27 mouse cellular contexts compared by ENCODE assay signal in the genomic region with DNA sequence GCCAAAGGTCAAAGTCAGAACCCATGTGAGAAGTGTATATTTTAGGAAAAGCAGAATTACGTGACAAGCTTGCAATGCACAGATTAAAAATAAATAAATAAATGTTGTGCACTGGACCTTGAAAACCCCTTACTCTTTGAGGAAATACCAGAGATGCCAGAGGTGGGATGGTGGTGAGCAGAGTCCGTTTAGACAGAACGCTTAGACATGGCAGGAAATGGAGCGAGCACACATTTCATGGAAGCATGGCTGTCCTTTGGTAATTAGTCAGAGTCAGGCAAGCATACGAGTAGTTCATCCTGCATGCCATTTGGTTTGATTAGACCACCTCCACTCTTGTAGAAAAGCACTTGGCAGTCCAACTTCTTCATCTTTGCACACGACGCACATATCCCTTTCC.
DNase-seq lines count a peak whose midpoint lies in the region; ATAC-seq and TF ChIP-seq lines count a peak whose summit lies in the region.
"Had no signal": no experiment of that assay in that cellular context is flagged by ENCODE, and none has a peak within 500 bp of the region (broad histone marks: within the 10 kb centered on the region; RNA-seq: fewer than 3 reads in every experiment).

No protein-coding gene starts in this region.

- H3K27ac ChIP-seq in kidney, embryonic 16.5 days (ENCODE audit: low read length) = no peak overlapping the region
- H3K27ac ChIP-seq in embryonic facial prominence, embryonic 11.5 days (replicated peaks; ENCODE audit: low read depth, low read length) = no peak overlapping the region
- H3K27ac ChIP-seq: embryonic facial prominence, embryonic 12.5 days; embryonic facial prominence, embryonic 15.5 days; gastrocnemius, adult 2 months; hindbrain, embryonic 12.5 days; hindbrain, embryonic 15.5 days had no signal

- 26% methylated on average over 7 of the region's 7 CpGs for WGBS in kidney, embryonic 16.5 days
- WGBS in embryonic facial prominence, embryonic 11.5 days = 46% methylated on average over 7 of the region's 7 CpGs

- H3K9ac ChIP-seq in kidney, embryonic 16.5 days (replicated peaks; ENCODE audit: low read length) = no peak overlapping the region
- H3K9ac ChIP-seq in embryonic facial prominence, embryonic 11.5 days (replicated peaks; ENCODE audit: low read length) = no peak overlapping the region
- H3K9ac ChIP-seq: embryonic facial prominence, embryonic 12.5 days; embryonic facial prominence, embryonic 15.5 days; forebrain, postnatal 0 days; hindbrain, embryonic 12.5 days; hindbrain, embryonic 15.5 days had no signal

- H3K4me3 ChIP-seq in kidney, embryonic 16.5 days (ENCODE audit: low read length) = no peak overlapping the region
- no peak overlapping the region for H3K4me3 ChIP-seq in embryonic facial prominence, embryonic 11.5 days (ENCODE audit: low read depth, low read length)
- H3K4me3 ChIP-seq: embryonic facial prominence, embryonic 12.5 days; embryonic facial prominence, embryonic 15.5 days; gastrocnemius, adult 2 months; hindbrain, embryonic 12.5 days; hindbrain, embryonic 15.5 days had no signal

- no peaks in the 10 kb centered on the region for H3K27me3 ChIP-seq in kidney, embryonic 16.5 days (ENCODE audit: insufficient read depth, low read length)
- no peaks in the 10 kb centered on the region for H3K27me3 ChIP-seq in Patski
- no peaks in the 10 kb centered on the region for H3K27me3 ChIP-seq in embryonic facial prominence, embryonic 11.5 days (ENCODE audit: control insufficient read depth, insufficient read depth, low read length)
- H3K27me3 ChIP-seq: CH12.LX; embryonic facial prominence, embryonic 12.5 days; embryonic facial prominence, embryonic 15.5 days; hindbrain, embryonic 12.5 days; hindbrain, embryonic 15.5 days had no signal

- H3K4me2 ChIP-seq in kidney, embryonic 16.5 days (replicated peaks; ENCODE audit: low read depth, low read length) = no peak overlapping the region
- no peak overlapping the region for H3K4me2 ChIP-seq in embryonic facial prominence, embryonic 11.5 days (ENCODE audit: low read depth, low read length)
- H3K4me2 ChIP-seq: embryonic facial prominence, embryonic 12.5 days; embryonic facial prominence, embryonic 15.5 days; heart, embryonic 11.5 days; hindbrain, embryonic 12.5 days; hindbrain, embryonic 15.5 days had no signal

- in situ Hi-C loops in Patski (cut with MboI; ENCODE audit: low pct_unique_long_range_greater_than_20kb) = no loop called here

- no peaks in the 10 kb centered on the region for H3K9me3 ChIP-seq in kidney, embryonic 16.5 days (ENCODE audit: low read length)
- no peaks in the 10 kb centered on the region for H3K9me3 ChIP-seq in embryonic facial prominence, embryonic 11.5 days (replicated peaks; ENCODE audit: control insufficient read depth, low read length)
- H3K9me3 ChIP-seq: embryonic facial prominence, embryonic 12.5 days; embryonic facial prominence, embryonic 15.5 days; G1E; hindbrain, embryonic 12.5 days; hindbrain, embryonic 15.5 days had no signal

- TF ChIP-seq CTCF in Patski (IDR thresholded peaks at IDR 0.05) = no peak

- H3K36me3 ChIP-seq in kidney, embryonic 16.5 days (ENCODE audit: insufficient read depth, low read length) = no peaks in the 10 kb centered on the region
- no peaks in the 10 kb centered on the region for H3K36me3 ChIP-seq in embryonic facial prominence, embryonic 11.5 days (replicated peaks; ENCODE audit: control insufficient read depth, insufficient read depth, low read depth, low read length)
- H3K36me3 ChIP-seq: embryonic facial prominence, embryonic 12.5 days; embryonic facial prominence, embryonic 15.5 days; G1E; hindbrain, embryonic 12.5 days; hindbrain, embryonic 15.5 days had no signal

- H3K4me1 ChIP-seq in kidney, embryonic 16.5 days (ENCODE audit: insufficient read depth, low read length) = peaks cover 9% of the 10 kb centered on the region
- H3K4me1 ChIP-seq in embryonic facial prominence, embryonic 11.5 days (ENCODE audit: control insufficient read depth, insufficient read depth, low read length) = no peaks in the 10 kb centered on the region
- H3K4me1 ChIP-seq: embryonic facial prominence, embryonic 15.5 days; hindbrain, embryonic 12.5 days; hindbrain, embryonic 15.5 days had no signal

- ATAC-seq in kidney, embryonic 16.5 days (ENCODE audit: low FRiP score, low TSS enrichment) = peak; percentile 80
- ATAC-seq in Patski = peak; percentile 84
- ATAC-seq in embryonic facial prominence, embryonic 11.5 days (replicated peaks; ENCODE audit: insufficient number of reproducible peaks, low FRiP score, low TSS enrichment, low read depth) = no peak
- ATAC-seq: forebrain, embryonic 14.5 days; forebrain, postnatal 0 days had no signal

- intact Hi-C loops in left cerebral cortex, postnatal 10 days (cut with DNase I) = no loop called here

- POLR2A ChIA-PET in Patski (lab: Charles Lee) = no interaction called here

- CTCF ChIA-PET in Patski (lab: Charles Lee) = interaction anchor here (1.3 kb wide), 1 partner anchor 141 kb away, joined by 4 read pairs; no protein-coding TSS in a partner anchor

- DNase-seq in embryo, embryonic 10.5 days (ENCODE audit: low spot score) = peak; percentile 31
- no peak for DNase-seq in embryo, embryonic 9.5 days (ENCODE audit: extremely low spot score)
- DNase-seq in kidney, adult 18-20 months = no peak
- peak; percentile 46 for DNase-seq in Patski (ENCODE audit: low read depth, low spot score)
- DNase-seq in embryonic facial prominence, embryonic 11.5 days (ENCODE audit: low spot score) = peak; percentile 17
- no peak for DNase-seq in left cerebral cortex, postnatal 10 days (ENCODE audit: extremely low spot score in 1 of 2, low spot score in 2 of 2)
- DNase-seq in right cerebral cortex, adult 18-20 months = no peak
- DNase-seq: adrenal gland, adult 2 months; adrenal gland, postnatal 14 days; B cell, adult 2 months; cerebellum, adult 11 months; cerebellum, adult 2 months; cerebellum, adult 9-11 months; cerebellum, postnatal 25 days; forebrain, postnatal 0 days; gastrocnemius, adult 2 months; gastrocnemius, postnatal 14 days; heart, adult 11 months had no signal

Comparison
In these comparisons a context has a peak if more than half of its experiments do, and no peak if none do; other contexts are left out.
1. DNase-seq: peak in embryo, embryonic 10.5 days (single experiment), Patski (single experiment) and embryonic facial prominence, embryonic 11.5 days (single experiment); none in embryo, embryonic 9.5 days (single experiment), kidney, adult 18-20 months (single experiment), left cerebral cortex, postnatal 10 days (0 of 2) and right cerebral cortex, adult 18-20 months (single experiment).